Mouse (Mus musculus) brain, adult 2 months (tissue): ENCODE results near the gene Zfp275.
"Not testable (repeated sequence)": the region's sequence is repeated elsewhere in the genome, so short reads cannot be mapped to it uniquely, and the experiment has no call there.

Experiments used
- DNase-seq: peaks from one replicate; pipeline ENCODE4 v3.0.0; 2011; ENCODE audit warnings: low read depth, low spot score

Gene Zfp275

GRCm38 (mm10) chrX:73342483-73342895 is at the start of gene Zfp275:
TSS of gene Zfp275 (plus strand) at chrX:73342621.
- DNase-seq = peak; percentile 88

- DNase-seq = not testable (repeated sequence)
Measured at GRCm38 (mm10) chrX:73292876-73293275, 49.5 kb upstream of the Zfp275 start, which contains the start of the genes Xlr5a and Xlr5c. TSS of gene Xlr5a (minus strand) at chrX:73292976. TSS of gene Xlr5c (minus strand) at chrX:73292976.

- not testable (repeated sequence) for DNase-seq
Measured at GRCm38 (mm10) chrX:73295745-73296144, 46.7 kb upstream of the Zfp275 start.

GRCm38 (mm10) chrX:73312522-73312921 is 29.9 kb upstream of the Zfp275 start:
- DNase-seq = peak; percentile 62

GRCm38 (mm10) chrX:73321029-73321428 is 21.4 kb upstream of the Zfp275 start:
- no peak for DNase-seq

- no peak for DNase-seq
Measured at GRCm38 (mm10) chrX:73327215-73327614, 15.2 kb upstream of the Zfp275 start.

GRCm38 (mm10) chrX:73333548-73333947 is 8.9 kb upstream of the Zfp275 start:
- DNase-seq = no peak

GRCm38 (mm10) chrX:73336740-73337139 is 5.7 kb upstream of the Zfp275 start, which contains the start of gene Gm45015:
TSS of gene Gm45015 (minus strand) at chrX:73336840.
- DNase-seq = no peak

GRCm38 (mm10) chrX:73341473-73341872 is 948 bp upstream of the Zfp275 start:
- no peak for DNase-seq

- DNase-seq = no peak
Measured at GRCm38 (mm10) chrX:73342068-73342467, 353 bp upstream of the Zfp275 start.

- no peak for DNase-seq
Measured at GRCm38 (mm10) chrX:73342941-73343735, 717 bp downstream of the Zfp275 start.

- no peak for DNase-seq
Measured at GRCm38 (mm10) chrX:73343802-73344201, 1.4 kb downstream of the Zfp275 start.

GRCm38 (mm10) chrX:73344346-73344745 is 1.9 kb downstream of the Zfp275 start:
- peak; percentile 64 for DNase-seq

- no peak for DNase-seq
Measured at GRCm38 (mm10) chrX:73356163-73356562, 13.7 kb downstream of the Zfp275 start.

- DNase-seq = no peak
Measured at GRCm38 (mm10) chrX:73356719-73357118, 14.3 kb downstream of the Zfp275 start.

- DNase-seq = no peak
Measured at GRCm38 (mm10) chrX:73363291-73363690, 20.9 kb downstream of the Zfp275 start.

- peak; percentile 49 for DNase-seq
Measured at GRCm38 (mm10) chrX:73384419-73384818, 42.0 kb downstream of the Zfp275 start.

- no peak for DNase-seq
Measured at GRCm38 (mm10) chrX:73384924-73385323, 42.5 kb downstream of the Zfp275 start.

GRCm38 (mm10) chrX:73391481-73391880 is 49.1 kb downstream of the Zfp275 start:
- DNase-seq = no peak

- no peak for DNase-seq
Measured at GRCm38 (mm10) chrX:73396446-73396845, 54.0 kb downstream of the Zfp275 start.

GRCm38 (mm10) chrX:73398636-73399035 is 56.2 kb downstream of the Zfp275 start, which contains the start of gene Gm18336:
TSS of gene Gm18336 (minus strand) at chrX:73398736.
- not testable (repeated sequence) for DNase-seq

GRCm38 (mm10) chrX:73400951-73401350 is 58.5 kb downstream of the Zfp275 start:
- DNase-seq = no peak

GRCm38 (mm10) chrX:73401616-73402015 is 59.2 kb downstream of the Zfp275 start:
- DNase-seq = no peak
